Mouse (Mus musculus): ENCODE measurements around the gene Pikfyve.

DNA sequence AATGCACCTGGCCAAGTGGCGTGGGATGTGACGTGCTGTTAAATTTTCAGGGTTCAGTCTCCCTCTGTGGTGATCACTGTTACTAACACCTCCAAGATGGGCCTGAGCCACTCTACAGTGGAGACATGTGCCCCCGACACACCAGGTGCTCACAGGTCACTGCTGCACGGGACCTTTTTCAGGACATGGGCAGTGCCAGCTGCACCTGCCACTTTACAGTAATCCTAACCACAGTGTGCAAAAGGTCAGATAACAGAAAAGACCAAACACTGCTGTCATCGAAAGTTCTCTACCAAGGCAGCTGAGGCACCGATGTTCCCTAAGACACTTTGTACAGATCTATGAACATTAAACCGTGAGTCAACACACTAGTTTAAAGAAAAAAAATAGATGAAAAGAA, 16.9 kb upstream of the Pikfyve start:
- no peak for TF ChIP-seq CTCF (IDR thresholded peaks at IDR 0.05; ENCODE audit: control insufficient read depth, insufficient read depth, insufficient replicate concordance, low read depth, low read length)
- TF ChIP-seq POLR2A (IDR thresholded peaks at IDR 0.05; ENCODE audit: control insufficient read depth, low read depth, low read length): no peak
